ENCODE assay signal across 15 mouse cellular contexts in the genomic region with DNA sequence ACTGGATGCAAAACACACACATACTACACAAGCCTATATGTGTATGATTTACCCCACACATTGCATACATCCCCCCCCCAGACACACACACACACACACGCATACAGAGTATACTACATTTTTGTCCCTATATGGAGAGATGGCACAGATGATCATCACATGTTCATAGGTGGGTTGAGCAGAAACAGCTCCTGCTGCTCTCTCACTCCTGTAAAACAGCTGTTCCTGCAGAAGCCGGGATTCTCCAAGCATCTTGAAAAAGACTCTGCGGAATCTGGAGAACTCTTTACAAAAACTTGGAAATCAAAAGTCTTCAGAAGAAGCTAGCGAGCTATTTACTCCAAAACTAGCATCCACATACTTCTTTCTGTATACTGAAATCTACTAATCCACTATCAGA.
"Had no signal": no experiment of that assay in that cellular context is flagged by ENCODE, and none has a peak within 500 bp of the region (broad histone marks: within the 10 kb centered on the region; RNA-seq: fewer than 3 reads in every experiment).

No protein-coding gene starts in this region.

- H3K9me3 ChIP-seq: limb, embryonic 12.5 days; limb, embryonic 15.5 days; liver, embryonic 12.5 days; liver, embryonic 15.5 days; midbrain, embryonic 12.5 days had no signal

- H3K9ac ChIP-seq: limb, embryonic 12.5 days; limb, embryonic 15.5 days; liver, embryonic 12.5 days; liver, embryonic 15.5 days; midbrain, embryonic 12.5 days had no signal

- H3K4me3 ChIP-seq: layer of hippocampus, adult 2 months; limb, embryonic 12.5 days; limb, embryonic 15.5 days; liver, embryonic 12.5 days; liver, embryonic 15.5 days; midbrain, embryonic 12.5 days had no signal

- H3K36me3 ChIP-seq: limb, embryonic 12.5 days; limb, embryonic 15.5 days; liver, embryonic 12.5 days; liver, embryonic 15.5 days; midbrain, embryonic 12.5 days had no signal

- H3K27ac ChIP-seq: kidney, postnatal 0 days; layer of hippocampus, adult 2 months; limb, embryonic 12.5 days; limb, embryonic 15.5 days; liver, embryonic 12.5 days; liver, embryonic 15.5 days; midbrain, embryonic 12.5 days had no signal

- H3K27me3 ChIP-seq: limb, embryonic 12.5 days; limb, embryonic 15.5 days; liver, embryonic 12.5 days; liver, embryonic 15.5 days; midbrain, embryonic 12.5 days had no signal

- DNase-seq: kidney, postnatal 25 days; layer of hippocampus, adult 9-11 months; lung, adult 2 months; lung, postnatal 14 days; lung, postnatal 4 days; thymus, adult 18-20 months; thymus, postnatal 36 days had no signal

- ATAC-seq: liver, embryonic 12.5 days; midbrain, embryonic 16.5 days had no signal

- H3K4me2 ChIP-seq: limb, embryonic 12.5 days; limb, embryonic 15.5 days; liver, embryonic 12.5 days; liver, embryonic 15.5 days; midbrain, embryonic 12.5 days had no signal

- H3K4me1 ChIP-seq: limb, embryonic 12.5 days; limb, embryonic 15.5 days; liver, embryonic 12.5 days; liver, embryonic 15.5 days; midbrain, embryonic 12.5 days had no signal
